Mouse (Mus musculus): ENCODE measurements around the gene Gp1ba. TPM values are rescaled to one million over a fixed set of nuclear protein-coding genes. Genes with fewer than 3 reads are reported as not detected.
A peak's percentile ranks its signal among the peaks of the same experiment; 100 is the strongest.

Gene Gp1ba
- 2.8 and 4.7 TPM in 2 replicates for polyA plus RNA-seq (2015; fragmentation: Nextera tagmentation; extraction: Ambion mirVana)

- H3K4me3 ChIP-seq (replicated peaks) = peak within 1 kb of the TSS; percentile 39
- no peaks in the 10 kb centered on the region for H3K9me3 ChIP-seq (replicated peaks)
- ATAC-seq (ENCODE audit: low read depth) (peak; percentile 94), DNase-seq (peak; percentile 68)
- no peaks in the 10 kb centered on the region for H3K36me3 ChIP-seq
- WGBS (ENCODE audit: insufficient replicate concordance) = 4% methylated on average over 5 of the region's 5 CpGs
- peaks cover 57% of the 10 kb centered on the region for H3K4me1 ChIP-seq (replicated peaks)
- H3K4me2 ChIP-seq = peak within 1 kb of the TSS; percentile 65
- no peaks in the 10 kb centered on the region for H3K27me3 ChIP-seq
- H3K9ac ChIP-seq = peak within 1 kb of the TSS; percentile 67
- peak within 1 kb of the TSS; percentile 89 for H3K27ac ChIP-seq
These were observed at the start of gene Gp1ba for GRCm38 (mm10) chr11:70638714-70639278. Gp1ba (plus strand) TSS chr11:70639122.

- no peaks in the 10 kb centered on the region for H3K27me3 ChIP-seq
- ATAC-seq (ENCODE audit: low read depth) (no peak), DNase-seq (no peak)
- H3K4me3 ChIP-seq (replicated peaks) = no peak overlapping the region
- H3K27ac ChIP-seq = no peak overlapping the region
- no peak overlapping the region for H3K9ac ChIP-seq
- WGBS (ENCODE audit: insufficient replicate concordance) = 36% methylated on average over 1 of the region's 1 CpGs
- H3K4me1 ChIP-seq (replicated peaks) = peaks cover 47% of the 10 kb centered on the region
- no peak overlapping the region for H3K4me2 ChIP-seq
- H3K9me3 ChIP-seq (replicated peaks) = no peaks in the 10 kb centered on the region
- no peaks in the 10 kb centered on the region for H3K36me3 ChIP-seq
These were observed 47.2 kb upstream of the Gp1ba start for GRCm38 (mm10) chr11:70591733-70592132.

GRCm38 (mm10) chr11:70594253-70594989, 44.5 kb upstream of the Gp1ba start:
- H3K9me3 ChIP-seq (replicated peaks) = no peaks in the 10 kb centered on the region
- H3K4me3 ChIP-seq (replicated peaks) = no peak overlapping the region
- peaks cover 48% of the 10 kb centered on the region for H3K4me1 ChIP-seq (replicated peaks)
- 46% methylated on average over 15 of the region's 15 CpGs for WGBS (ENCODE audit: insufficient replicate concordance)
- H3K4me2 ChIP-seq = no peak overlapping the region
- no peak for DNase-seq
- H3K36me3 ChIP-seq = peaks cover 19% of the 10 kb centered on the region
- H3K27ac ChIP-seq = 0 out of 2 replicates have a peak overlapping the region, but pooled peaks have one; percentile 10
- no peak overlapping the region for H3K9ac ChIP-seq
- H3K27me3 ChIP-seq = no peaks in the 10 kb centered on the region
- no peak for ATAC-seq (ENCODE audit: low read depth)

GRCm38 (mm10) chr11:70595638-70596037, 43.3 kb upstream of the Gp1ba start:
- Histone ChIP-seq H3K27ac (no peak overlapping the region; the same call in 1 of the 2 replicates), H3K4me2 (no peak overlapping the region)
- no peak for ATAC-seq (ENCODE audit: low read depth)

GRCm38 (mm10) chr11:70596094-70596493, 42.8 kb upstream of the Gp1ba start:
- Histone ChIP-seq H3K4me1 (replicated peaks) (peaks cover 48% of the 10 kb centered on the region), H3K9me3 (replicated peaks) (no peaks in the 10 kb centered on the region), H3K9ac (no peak overlapping the region), H3K36me3 (peaks cover 29% of the 10 kb centered on the region), H3K4me2 (no peak overlapping the region), H3K27ac (no peak overlapping the region), H3K4me3 (replicated peaks) (no peak overlapping the region), H3K27me3 (no peaks in the 10 kb centered on the region)
- 72% methylated on average over 4 of the region's 4 CpGs for WGBS (ENCODE audit: insufficient replicate concordance)
- DNase-seq = no peak
- no peak for ATAC-seq (ENCODE audit: low read depth)

More at GRCm38 (mm10) chr11:70595638-70596037, 43.3 kb upstream of the Gp1ba start:
- Histone ChIP-seq H3K9ac (no peak overlapping the region), H3K36me3 (peaks cover 29% of the 10 kb centered on the region), H3K9me3 (replicated peaks) (no peaks in the 10 kb centered on the region), H3K4me3 (replicated peaks) (no peak overlapping the region), H3K4me1 (replicated peaks) (peaks cover 48% of the 10 kb centered on the region), H3K27me3 (no peaks in the 10 kb centered on the region)
- DNase-seq = no peak
- WGBS (ENCODE audit: insufficient replicate concordance) = 48% methylated on average over 2 of the region's 2 CpGs

GRCm38 (mm10) chr11:70597301-70597700, 41.6 kb upstream of the Gp1ba start:
- Histone ChIP-seq H3K27me3 (no peaks in the 10 kb centered on the region), H3K4me3 (replicated peaks) (no peak overlapping the region), H3K9ac (no peak overlapping the region), H3K9me3 (replicated peaks) (no peaks in the 10 kb centered on the region), H3K4me1 (replicated peaks) (peaks cover 41% of the 10 kb centered on the region), H3K27ac (no peak overlapping the region), H3K4me2 (no peak overlapping the region), H3K36me3 (peaks cover 38% of the 10 kb centered on the region)
- 27% methylated on average over 6 of the region's 6 CpGs for WGBS (ENCODE audit: insufficient replicate concordance)
- no peak for DNase-seq
- peak; percentile 57 for ATAC-seq (ENCODE audit: low read depth)

GRCm38 (mm10) chr11:70598451-70598953, 40.4 kb upstream of the Gp1ba start:
- Histone ChIP-seq H3K4me2 (no peak overlapping the region), H3K27me3 (no peaks in the 10 kb centered on the region), H3K27ac (no peak overlapping the region), H3K36me3 (peaks cover 47% of the 10 kb centered on the region), H3K9me3 (replicated peaks) (no peaks in the 10 kb centered on the region), H3K4me3 (replicated peaks) (no peak overlapping the region), H3K4me1 (replicated peaks) (peaks cover 39% of the 10 kb centered on the region), H3K9ac (no peak overlapping the region)
- WGBS (ENCODE audit: insufficient replicate concordance) = 81% methylated on average over 9 of the region's 9 CpGs
- DNase-seq = no peak
- no peak for ATAC-seq (ENCODE audit: low read depth)

GRCm38 (mm10) chr11:70605024-70605566, 33.8 kb upstream of the Gp1ba start:
- Histone ChIP-seq H3K36me3 (peaks cover 85% of the 10 kb centered on the region), H3K27ac (no peak overlapping the region), H3K9me3 (replicated peaks) (no peaks in the 10 kb centered on the region), H3K9ac (no peak overlapping the region), H3K4me3 (replicated peaks) (no peak overlapping the region), H3K27me3 (no peaks in the 10 kb centered on the region), H3K4me2 (no peak overlapping the region), H3K4me1 (replicated peaks) (peaks cover 8% of the 10 kb centered on the region; the same call in 1 of the 2 replicates)
- peak; percentile 44 for DNase-seq
- no peak for ATAC-seq (ENCODE audit: low read depth)
- 66% methylated on average over 14 of the region's 14 CpGs for WGBS (ENCODE audit: insufficient replicate concordance)

GRCm38 (mm10) chr11:70606717-70607116, 32.2 kb upstream of the Gp1ba start:
- WGBS (ENCODE audit: insufficient replicate concordance) = 84% methylated on average over 12 of the region's 12 CpGs
- Histone ChIP-seq H3K36me3 (peaks cover 84% of the 10 kb centered on the region), H3K4me3 (replicated peaks) (no peak overlapping the region), H3K4me2 (no peak overlapping the region), H3K27me3 (no peaks in the 10 kb centered on the region), H3K9ac (no peak overlapping the region), H3K9me3 (replicated peaks) (no peaks in the 10 kb centered on the region), H3K27ac (no peak overlapping the region), H3K4me1 (replicated peaks) (peaks cover 8% of the 10 kb centered on the region; the same call in 1 of the 2 replicates)
- ATAC-seq (ENCODE audit: low read depth) (no peak), DNase-seq (no peak)

- 71% methylated on average over 9 of the region's 9 CpGs for WGBS (ENCODE audit: insufficient replicate concordance)
- ATAC-seq (ENCODE audit: low read depth) = no peak
These were observed 31.3 kb upstream of the Gp1ba start for GRCm38 (mm10) chr11:70607611-70608010.

GRCm38 (mm10) chr11:70608381-70609066, 30.4 kb upstream of the Gp1ba start:
- ATAC-seq (ENCODE audit: low read depth) (0 out of 2 replicates have a peak, but pooled peaks have one; percentile 27), DNase-seq (no peak)
- WGBS (ENCODE audit: insufficient replicate concordance) = 82% methylated on average over 26 of the region's 26 CpGs
- Histone ChIP-seq H3K36me3 (peaks cover 85% of the 10 kb centered on the region), H3K27me3 (no peaks in the 10 kb centered on the region), H3K27ac (no peak overlapping the region), H3K9me3 (replicated peaks) (no peaks in the 10 kb centered on the region), H3K4me1 (replicated peaks) (peaks cover 16% of the 10 kb centered on the region), H3K4me2 (no peak overlapping the region), H3K9ac (no peak overlapping the region), H3K4me3 (replicated peaks) (no peak overlapping the region)

More at GRCm38 (mm10) chr11:70607611-70608010, 31.3 kb upstream of the Gp1ba start:
- Histone ChIP-seq H3K36me3 (peaks cover 85% of the 10 kb centered on the region), H3K27me3 (no peaks in the 10 kb centered on the region), H3K27ac (no peak overlapping the region), H3K4me3 (replicated peaks) (no peak overlapping the region), H3K9ac (no peak overlapping the region), H3K9me3 (replicated peaks) (no peaks in the 10 kb centered on the region), H3K4me2 (no peak overlapping the region), H3K4me1 (replicated peaks) (peaks cover 9% of the 10 kb centered on the region; the same call in 1 of the 2 replicates)
- no peak for DNase-seq

Data from liver, embryonic 13.5 days (tissue).